Mouse (Mus musculus) common myeloid progenitor, adult 5-6 weeks (primary cell): Measurements from ENCODE around the gene 1110032A03Rik. TPM values are rescaled to one million over a fixed set of nuclear protein-coding genes. Genes with fewer than 3 reads are reported as not detected.

Source experiments
- ATAC-seq: replicated peaks from 2 replicates; pipeline ENCODE4 v1.8.0; 2016; ENCODE audit warnings: low read depth, mild to moderate bottlenecking, moderate TSS enrichment, inconsistent platforms; ENCODE audit not compliant: poor library complexity, severe bottlenecking
- total RNA-seq: library from RNA; stranded (forward); fragments of 200-1000, 187-1606 nt; gene quantifications from 2 replicates; pipeline ENCODE4 v1.2.3, GENCODE M21; 2017

Gene 1110032A03Rik
- total RNA-seq, 1 experiment from 2014 or later: 13.8 TPM

DNA sequence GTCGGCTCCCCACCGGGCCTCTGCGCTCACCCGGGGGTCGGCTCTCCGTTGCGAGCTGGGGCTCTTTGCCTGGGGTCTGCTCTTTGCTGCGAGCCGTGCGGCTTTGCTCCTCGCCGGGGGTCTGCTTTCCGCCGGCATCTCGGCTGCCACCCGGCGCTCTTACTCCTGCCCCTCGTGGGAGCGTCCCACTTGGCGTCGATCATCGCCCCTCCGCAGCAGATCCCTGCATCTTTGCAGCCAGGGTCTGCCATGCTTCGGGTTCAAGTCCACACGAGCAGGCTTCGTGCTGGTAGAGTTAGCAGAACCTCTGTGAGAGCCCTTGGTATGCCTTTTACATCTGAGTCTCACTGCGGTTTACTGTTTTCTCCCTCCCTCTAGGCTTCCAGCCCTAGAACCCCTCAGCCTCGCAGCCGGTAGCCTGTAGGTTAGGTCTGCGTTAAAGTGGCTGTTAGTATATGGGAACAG is 374 bp upstream of the 1110032A03Rik start:
- peak; percentile 34; the same call in 1 of the 2 replicates for ATAC-seq

DNA sequence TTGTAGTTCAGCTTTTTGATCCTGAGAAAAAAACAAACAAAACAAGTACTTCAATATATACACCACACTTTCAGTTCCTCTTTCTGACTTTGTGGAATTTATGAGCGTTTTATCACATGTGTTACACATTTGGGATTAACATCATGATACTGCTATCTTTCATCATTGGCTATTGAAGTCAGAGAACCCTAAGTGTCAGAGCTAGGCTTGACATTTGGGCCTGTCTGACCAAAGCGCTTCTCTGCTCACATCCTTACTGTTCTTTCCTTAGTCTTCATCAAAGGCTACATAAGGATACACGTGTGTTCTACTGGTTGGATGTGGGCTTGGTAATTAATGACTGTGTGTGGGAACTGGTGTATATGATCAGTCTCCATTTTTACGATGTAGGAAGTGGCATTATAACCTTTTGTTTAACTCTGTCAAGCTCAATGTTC is 1.3 kb downstream of the 1110032A03Rik start:
- ATAC-seq: peak; percentile 71

DNA sequence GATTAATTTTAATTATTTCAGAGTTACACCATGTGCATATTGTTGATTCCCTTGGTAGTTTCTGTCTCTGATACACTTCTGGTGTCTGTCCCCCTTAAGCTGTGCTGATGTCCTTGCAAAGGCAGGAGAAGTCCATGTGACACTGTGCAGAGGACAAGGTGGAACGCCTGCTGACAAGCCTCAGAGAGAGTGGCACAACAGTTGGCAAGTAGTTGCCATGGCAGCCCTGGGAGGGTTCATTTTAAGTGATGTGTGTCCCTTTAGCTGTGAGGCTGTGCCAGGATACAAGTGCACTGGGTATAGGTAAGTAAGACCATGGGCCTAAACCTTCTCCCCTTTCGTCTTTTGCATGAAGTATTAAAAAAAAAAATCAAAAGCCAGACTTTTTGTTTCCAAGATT is 5.3 kb downstream of the 1110032A03Rik start:
- ATAC-seq: no peak

DNA sequence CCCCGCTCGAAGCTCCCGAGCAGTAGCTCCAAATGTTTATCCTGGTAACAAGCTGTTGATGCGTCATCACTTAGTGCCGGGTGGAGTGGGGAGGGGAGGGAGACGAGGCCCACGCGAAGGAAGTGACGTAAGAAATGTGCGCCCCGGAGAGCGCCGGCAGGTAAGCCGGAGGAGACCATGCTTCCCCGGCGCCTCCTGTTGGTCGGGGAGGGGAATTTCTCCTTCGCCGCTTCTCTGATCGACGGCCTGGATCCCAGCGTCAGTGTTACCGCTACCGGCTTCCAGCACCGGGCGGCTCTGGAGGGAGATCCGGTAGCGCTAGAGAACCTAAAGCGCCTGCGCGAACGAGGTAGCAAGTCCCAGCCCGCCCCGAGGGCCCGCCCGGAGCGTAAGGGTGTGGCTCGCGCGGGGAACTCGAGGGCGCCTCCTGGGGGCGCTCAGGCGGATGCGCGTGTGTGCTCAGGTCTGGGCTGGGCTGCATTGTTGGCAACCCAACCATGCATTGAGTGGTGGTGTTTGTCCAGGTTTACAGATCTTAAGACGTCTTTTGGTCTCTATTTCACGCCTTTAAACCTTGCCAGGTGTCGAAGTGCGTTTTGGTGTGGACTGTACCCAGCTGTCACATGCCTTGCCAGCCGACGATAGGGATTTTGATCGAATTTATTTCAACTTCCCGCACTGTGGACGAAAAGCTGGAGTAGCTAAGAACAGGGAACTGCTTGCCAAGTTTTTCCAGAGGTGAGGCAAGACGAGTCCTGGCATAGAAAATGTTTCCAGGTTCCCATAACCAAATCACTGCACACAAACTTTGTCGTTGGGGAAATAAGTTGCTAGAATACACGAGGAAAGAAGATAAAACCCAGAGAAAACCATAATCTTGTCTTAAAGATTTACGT is 7.0 kb downstream of the 1110032A03Rik start, which contains the start of gene Fdxacb1:
TSS of gene Fdxacb1 (plus strand) at position 130 of the 896 bp plus-strand sequence.
- ATAC-seq: peak; percentile 95

DNA sequence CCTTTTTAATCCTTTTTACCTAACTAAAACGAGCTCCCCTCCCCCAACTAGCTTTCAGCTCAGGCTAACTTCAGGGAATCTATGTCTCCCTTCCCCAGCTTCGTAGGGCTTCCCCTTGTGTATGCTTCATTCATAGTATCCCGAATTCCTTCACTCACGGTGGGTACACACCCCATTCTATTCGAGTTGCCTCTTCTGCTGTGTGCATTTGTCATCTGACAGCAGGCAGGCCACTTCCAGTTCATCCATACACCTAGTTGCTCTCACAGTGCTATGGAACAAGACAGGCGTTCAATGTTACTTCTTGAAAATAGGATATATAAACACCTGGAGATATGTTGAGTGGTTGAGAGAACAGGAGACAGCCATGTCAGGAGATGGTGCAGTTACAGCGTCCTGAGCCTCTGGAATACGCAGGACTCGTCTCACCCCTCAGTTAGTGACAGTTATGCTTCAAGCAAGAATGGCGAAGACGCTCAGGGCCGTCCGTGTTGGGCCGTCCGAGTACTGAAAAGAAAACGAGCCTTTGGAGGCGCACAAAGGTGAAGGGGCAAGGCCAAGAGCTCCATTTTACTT is 7.7 kb downstream of the 1110032A03Rik start:
- ATAC-seq: no peak

DNA sequence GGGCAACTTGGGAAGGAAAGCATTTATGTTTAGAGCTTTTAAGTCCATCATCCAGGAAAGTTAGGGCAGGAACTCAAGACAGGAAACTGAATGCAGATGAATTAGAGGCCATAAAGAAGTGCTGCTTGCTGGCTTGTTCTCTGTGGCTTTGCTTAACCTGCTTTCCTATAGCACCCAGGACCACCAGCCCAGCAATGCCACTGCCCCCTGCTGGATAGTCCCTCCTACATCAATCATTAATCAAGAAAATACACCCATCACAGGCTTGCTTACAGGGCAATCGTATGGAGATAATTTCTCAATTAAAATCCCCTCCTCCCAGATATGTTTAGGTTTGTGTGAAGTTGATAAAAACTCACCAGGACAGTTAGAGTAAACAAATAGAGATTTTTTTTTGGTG is 12.0 kb downstream of the 1110032A03Rik start:
- ATAC-seq: no peak

DNA sequence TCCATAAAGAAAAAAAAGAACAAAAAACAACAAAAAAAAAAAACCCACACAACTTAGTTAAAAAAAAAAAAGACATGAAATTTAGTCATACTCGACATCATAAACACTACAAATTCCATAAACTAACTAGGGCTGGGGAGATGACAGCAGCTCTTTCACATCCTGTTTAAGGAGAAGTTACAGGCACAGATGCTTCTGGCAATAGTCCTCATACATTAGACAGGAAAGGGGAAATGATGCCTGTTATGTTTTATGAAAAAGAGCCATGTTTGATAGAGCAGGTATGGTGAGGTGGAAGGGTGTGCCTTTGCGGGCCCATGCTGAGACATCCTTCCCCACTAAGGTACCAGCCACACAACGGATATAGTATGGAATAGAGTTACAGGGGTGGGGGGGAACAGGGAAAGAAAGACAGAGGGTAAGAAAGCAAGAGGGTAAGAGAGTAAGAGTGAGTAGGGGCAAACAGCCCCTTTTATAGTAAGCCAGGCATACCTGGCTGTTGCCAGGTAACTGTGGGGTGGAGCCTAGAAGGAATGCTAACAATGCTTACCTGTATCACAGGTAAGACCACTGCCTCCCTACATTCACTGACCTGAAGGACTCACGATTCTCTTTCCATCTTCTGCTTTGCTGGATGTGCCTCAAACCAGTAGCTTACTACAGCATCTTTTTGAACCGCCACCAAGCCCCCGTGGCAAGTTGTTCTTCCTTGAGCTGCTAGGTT is 13.6 kb downstream of the 1110032A03Rik start:
- peak; percentile 76 for ATAC-seq

DNA sequence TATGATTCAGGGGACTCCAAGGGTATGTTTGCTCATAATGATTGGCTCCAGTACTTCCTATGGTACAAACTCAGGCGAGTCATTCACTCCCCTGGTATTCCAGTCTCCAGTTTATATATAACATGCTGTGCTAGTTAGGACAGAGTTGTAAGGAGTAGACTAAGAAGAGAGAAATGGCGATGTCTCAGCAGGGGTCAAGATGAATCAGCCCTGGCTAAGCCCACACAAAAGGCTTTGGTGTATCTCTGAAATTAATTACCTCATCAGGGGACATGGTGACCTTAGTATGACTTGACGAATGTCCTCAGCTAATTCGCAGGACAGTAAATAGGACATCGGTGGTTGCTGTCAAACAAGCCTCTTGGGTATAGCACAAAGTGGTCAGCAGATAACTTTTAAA is 18.6 kb downstream of the 1110032A03Rik start:
- ATAC-seq: no peak

DNA sequence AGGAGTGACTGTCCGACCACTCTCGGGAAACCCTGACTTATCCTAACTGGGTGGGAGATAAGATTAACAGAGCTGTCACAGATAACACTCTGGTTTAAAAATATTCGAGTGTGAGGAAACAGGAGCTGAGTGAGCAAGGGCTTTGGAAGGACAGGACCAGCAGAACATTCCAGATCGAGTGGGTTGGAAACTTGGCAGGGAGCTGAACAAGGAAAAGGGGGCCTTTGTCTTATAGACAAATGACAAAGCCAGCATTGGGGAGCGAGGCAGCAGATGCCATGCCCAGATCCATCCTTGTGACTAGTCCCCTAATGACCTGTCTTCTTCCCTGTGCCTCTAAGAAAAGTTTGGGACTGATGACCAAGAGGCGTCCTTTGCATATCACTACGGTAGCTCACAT is 21.4 kb downstream of the 1110032A03Rik start:
- ATAC-seq: no peak

DNA sequence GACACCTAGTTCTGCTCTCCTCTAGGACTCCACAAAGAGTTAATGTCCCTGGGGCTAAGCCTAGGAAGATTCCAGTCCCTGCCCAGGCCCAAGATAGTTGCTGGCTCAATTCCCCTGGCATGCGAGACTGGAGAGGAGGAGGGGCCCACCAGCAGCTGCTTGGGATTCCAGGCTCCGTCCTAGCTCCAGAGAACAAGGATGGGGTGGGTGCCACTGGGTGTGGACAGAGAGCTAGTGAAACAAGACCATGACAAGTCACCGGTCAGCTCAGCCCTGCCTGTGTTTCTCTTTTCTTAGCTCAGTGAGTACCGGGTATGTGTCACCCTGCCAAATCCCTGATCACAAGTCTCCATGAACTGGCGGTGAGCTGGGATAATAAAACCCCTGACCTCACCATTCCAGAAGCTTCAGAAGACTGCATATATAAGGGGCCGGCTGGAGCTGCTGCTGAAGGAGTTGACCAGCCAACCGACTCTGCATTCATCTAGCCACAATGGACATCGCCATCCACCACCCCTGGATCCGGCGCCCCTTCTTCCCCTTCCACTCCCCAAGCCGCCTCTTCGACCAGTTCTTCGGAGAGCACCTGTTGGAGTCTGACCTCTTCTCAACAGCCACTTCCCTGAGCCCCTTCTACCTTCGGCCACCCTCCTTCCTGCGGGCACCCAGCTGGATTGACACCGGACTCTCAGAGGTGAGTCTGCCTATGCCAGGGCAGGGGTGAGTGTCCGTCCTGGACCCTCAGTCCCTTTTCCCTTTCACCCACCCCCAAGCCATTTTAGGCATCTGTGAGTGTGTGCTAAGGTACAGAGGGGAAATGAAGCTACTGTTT is 22.3 kb downstream of the 1110032A03Rik start:
- no peak for ATAC-seq

DNA sequence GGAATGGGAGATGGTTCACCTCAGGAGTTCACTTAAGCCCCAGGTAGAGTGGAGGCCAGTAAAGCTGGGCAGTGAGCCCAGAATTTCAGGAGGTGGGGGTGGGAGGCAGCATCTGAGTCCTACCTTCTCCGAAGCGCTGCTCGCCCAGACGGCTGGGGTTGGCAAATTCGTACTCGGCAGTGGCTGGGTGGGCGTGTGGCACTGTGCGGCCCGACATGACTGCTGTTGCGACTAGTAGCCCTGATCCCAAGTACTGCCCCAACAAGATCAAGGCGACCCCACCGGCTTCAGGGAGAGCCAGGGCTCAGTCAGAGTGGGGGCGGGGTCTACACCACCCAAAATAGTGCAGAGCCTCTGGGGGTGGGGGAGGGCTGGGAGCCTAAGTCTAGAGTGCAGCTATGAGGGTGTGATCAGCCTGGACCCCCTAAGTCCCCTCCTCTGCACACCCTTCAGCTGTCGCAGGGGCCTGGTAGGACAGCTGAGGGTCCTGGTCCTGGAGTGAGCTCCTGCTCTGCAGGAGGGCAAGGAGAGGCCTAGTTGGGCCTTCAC is 23.2 kb downstream of the 1110032A03Rik start, which contains the start of gene Hspb2:
TSS of gene Hspb2 (minus strand) at position 301 of the 549 bp plus-strand sequence.
- ATAC-seq: no peak

DNA sequence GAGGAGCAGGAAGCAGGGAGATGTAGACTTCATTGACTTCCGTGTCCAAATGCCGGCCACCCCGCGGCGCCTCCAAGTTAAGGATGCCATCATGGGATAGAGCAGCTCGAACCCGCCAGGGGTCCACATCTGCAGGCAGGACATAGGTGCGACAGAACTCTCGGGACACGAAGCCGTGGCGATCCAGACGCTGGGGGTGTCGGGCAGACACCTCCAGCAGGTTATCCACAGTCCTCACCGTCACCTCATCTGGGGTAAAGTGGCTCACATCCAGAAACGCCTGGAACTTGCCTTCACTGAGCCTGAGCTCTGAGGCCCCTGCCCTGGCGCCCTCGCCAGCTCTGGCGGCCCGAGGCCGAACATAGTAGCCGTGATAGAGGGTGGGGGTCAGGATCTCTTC is 24.0 kb downstream of the 1110032A03Rik start, which contains the start of gene Cryab:
TSS of gene Cryab (plus strand) at position 3 of the 400 bp plus-strand sequence.
- no peak for ATAC-seq

DNA sequence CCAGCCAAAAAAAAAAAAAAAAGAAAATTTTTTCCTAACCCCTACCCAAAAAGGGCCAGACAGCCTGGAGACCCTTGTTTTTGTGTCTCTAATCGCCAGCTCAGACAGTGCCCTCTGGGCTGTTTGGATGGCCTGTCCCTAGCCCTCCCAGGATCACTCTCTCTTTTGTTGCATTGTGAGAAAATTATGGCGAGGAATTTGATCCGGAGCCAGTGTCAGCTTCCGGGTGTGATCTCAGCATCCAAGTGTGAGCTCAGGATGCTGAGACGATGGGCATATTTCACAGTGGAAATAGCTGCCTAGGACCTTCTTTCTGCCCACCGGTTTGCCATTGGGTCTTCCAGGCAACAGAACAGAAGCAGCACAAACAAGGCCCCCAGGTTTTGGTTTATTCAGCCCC is 24.6 kb downstream of the 1110032A03Rik start:
- ATAC-seq: no peak

DNA sequence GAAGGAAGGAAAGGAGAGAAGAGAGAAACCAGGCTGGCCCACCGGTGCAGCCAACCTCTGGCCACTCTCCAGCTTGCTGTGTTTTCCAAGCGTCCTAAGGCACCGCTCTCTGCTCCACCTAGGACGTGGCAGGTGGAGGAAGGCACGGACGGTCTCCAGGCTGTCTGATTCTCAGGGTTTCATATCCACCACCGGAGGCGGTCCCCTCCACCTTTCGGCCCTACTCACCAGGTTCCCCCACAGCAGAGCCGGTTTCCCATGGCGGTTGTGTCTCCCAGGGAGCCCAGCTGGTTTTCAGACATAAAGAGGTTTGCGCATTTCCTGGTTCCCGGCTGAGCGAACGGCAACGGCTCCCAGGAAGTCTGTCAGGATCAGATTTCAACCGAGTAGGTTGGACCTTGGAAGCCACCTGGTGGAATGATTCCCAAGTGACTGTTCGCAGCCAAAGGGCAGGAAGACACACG is 29.1 kb downstream of the 1110032A03Rik start, which contains the start of gene 2310030G06Rik:
TSS of gene 2310030G06Rik (minus strand) at position 323 of the 464 bp plus-strand sequence.
- no peak for ATAC-seq

DNA sequence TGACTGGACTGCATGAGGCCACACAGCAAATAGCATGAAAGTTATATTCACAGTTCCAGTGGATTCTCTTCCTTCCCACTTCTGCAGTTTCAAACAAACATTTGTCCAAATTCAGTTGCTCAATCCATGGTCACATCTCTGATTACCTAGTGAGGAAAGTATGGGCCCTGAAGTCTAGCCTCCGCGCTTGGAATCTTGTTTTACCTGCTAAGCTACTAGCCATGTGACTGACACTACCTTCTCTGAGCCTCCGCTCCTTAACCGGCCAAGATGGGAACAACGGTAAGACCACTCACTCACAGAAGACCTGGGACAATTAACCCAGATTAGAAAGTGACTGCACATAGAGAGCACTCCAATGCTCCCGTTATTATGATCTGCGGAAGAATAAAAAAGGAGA is 29.5 kb downstream of the 1110032A03Rik start:
- no peak for ATAC-seq

DNA sequence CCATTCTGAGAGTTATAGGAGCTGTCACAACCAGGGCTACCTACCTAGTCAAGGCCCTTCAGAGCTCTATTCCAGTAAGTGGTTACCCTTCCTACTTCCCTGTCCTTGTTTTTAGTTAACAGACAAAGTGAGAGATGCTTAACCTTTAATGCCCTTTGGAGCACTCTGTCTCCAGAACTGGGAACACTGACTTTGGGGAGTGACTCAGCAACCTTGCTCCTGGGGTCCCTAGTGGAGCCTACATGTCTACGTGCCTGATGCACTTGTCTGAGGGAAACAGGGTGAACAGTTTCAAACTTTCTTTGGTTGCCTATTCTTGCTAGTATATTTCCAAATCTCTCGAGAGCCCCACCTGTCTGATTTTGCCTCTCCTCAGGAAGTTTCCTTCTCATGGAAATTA is 32.6 kb downstream of the 1110032A03Rik start:
- ATAC-seq: no peak

DNA sequence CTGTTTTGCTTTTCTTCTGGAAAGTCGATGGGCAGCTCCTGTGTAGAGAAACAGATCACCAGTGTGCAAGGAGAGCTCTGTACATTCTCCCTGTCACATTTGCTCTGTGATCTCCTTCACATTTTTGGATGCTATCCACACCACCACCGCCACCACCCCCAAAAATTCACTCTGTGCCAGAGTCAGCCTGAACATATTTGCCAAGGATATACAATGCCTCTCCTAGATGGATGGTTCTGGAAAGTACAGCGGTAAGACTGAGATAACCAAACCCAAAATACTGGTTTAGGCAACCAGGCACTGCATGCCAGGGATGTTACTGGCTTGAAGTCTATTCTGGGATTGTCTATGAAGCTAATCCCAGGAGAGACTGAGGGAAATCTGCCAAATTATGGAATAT is 33.1 kb downstream of the 1110032A03Rik start:
- ATAC-seq: no peak

DNA sequence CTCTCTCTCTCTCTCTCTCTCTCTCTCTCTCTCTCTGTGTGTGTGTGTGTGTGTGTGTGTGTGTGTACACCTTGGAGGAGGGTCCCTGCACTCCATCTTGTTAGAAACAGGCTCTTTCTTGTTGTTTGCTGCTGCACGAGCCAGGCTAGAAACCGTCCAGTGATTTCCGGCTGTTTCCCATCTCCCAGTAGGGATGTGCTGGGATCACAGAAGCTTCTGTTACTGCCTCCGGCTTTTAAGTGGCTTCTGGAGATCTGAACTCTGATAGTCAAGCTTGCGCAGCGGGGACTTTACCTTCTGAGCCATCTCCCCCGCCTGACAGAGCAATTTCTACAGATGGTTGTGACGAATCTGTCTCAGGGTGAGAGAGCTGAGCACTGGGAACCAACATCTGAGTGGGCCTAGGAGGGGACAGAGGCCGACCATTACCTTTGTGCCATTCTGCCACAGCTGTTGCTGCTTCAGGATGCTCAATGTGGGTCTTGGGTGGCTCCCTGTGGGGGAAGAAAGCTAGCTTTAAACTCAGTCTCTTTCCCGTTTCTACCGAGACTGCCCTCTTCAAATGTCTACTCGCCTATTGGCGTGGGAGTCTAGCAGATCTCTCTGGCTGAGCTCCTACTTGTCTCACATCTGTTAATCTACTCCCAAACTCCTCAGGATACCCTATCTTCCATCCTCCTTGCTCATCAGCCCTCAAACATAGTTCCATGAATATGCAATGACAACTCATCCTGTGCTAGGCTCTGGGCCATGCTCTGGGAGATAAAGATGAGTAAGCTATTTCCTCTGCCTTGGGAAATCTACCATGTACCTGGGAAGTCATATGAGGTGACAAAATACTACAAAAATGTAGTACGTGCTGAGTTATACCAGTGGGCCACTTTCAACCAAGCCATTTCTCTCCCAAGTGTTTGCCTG is 34.2 kb downstream of the 1110032A03Rik start:
- no peak for ATAC-seq
